Mouse (Mus musculus): ENCODE results near the gene Popdc3.
"Not testable (repeated sequence)": the region's sequence is repeated elsewhere in the genome, so short reads cannot be mapped to it uniquely, and the experiment has no call there.

The Popdc3 gene

DNA sequence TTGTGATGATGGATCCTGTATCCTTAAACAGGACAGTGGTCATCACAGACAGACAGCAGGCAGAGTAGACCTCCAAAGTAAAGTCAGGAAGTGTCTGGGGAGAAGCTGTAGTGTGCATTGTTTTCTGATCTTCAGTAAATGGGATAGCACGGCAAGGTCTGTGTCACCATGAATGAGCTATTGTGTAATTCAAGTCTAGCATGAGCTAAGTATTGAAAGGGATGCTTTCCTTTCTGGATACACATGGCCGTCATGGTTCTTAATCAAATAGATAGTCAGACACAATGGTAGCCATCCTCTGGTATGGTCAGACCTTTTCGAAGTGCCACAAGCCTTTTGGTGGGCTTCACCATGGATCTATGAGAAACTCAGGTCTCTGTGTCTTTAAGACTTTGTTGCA lies 142.4 kb downstream of the Popdc3 start:
- no peak for DNase-seq

DNA sequence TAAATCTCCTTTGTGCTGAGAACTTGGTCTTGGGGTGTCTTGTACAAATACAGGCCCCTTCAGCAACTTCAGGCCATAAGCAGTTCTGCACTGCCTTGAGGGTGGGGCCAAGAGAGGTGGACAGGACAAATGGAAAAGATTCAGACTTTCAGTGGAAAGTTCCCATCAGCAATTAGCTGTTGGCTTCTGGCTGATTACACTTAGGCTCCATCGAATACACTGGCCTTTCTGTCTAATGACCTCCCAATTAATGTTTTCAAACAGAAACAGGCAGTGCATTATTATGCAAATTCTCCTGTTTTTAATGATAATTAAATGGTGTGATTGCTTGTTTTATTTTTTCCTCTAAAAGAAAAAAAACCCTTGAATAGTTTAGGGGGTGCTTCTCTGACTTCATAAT lies 146.3 kb downstream of the Popdc3 start:
- DNase-seq: no peak

DNA sequence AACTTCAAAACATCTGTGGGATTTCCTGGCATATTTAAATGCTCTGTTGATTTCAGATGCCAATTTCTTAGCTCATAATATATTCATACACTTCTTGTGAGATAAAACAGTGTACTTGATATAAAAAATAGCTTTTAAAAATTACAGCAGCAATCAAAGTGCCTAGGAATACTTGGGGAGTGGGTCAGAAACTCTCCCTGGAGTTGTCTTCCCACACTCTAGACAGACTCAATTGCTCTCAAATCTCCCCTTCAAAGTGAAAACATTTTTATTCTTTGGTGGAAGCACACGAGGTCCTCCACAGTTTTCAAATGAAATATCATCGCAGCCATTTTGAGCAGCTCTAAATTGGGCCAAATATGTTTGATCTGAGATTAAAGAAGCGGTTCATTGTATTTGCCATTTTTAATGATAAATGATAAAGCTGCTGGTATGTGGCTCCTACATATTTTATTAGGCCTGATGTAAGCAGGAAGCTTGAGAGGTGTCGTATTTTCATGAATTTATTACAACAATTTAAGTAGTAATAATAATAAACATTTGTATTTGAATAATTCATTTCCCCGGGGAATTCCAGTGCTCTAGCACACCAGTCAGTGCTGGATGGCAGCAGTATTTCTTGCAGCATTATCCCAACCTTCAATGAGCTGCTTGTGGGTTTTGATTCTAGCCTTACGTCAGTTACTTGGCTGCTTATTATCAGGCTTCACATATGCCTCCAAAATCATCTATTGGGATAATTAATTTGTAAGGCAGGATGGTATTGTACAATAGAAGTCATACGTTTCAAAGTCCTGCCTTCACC lies 150.5 kb downstream of the Popdc3 start:
- no peak for DNase-seq

DNA sequence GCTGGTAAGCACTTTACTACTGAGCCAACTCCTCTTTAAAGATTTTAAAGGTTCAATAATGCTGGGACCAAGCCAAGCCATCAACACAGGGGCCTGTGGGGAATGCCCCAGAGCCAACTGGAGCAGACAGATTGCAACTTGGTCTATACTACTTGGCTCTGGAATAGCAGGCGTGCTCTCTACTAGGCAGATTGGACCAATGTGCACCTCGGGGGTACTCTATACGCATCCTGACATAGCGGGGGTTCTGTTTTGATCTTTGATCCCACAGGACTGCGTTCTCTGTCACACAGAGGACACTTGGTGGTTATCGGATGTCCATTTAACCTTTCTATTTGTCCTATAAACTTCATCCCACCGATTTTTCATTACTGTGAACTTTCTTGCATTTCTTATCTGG lies 157.0 kb downstream of the Popdc3 start:
- no peak for DNase-seq

- DNase-seq: peak; percentile 31
Observed at GRCm38 (mm10) chr10:45335434-45336422, 157.8 kb downstream of the Popdc3 start, which contains the start of gene Bves. TSS of gene Bves (plus strand) at chr10:45335772.

- DNase-seq: no peak
Observed at GRCm38 (mm10) chr10:45339106-45339505, 161.2 kb downstream of the Popdc3 start.

DNA sequence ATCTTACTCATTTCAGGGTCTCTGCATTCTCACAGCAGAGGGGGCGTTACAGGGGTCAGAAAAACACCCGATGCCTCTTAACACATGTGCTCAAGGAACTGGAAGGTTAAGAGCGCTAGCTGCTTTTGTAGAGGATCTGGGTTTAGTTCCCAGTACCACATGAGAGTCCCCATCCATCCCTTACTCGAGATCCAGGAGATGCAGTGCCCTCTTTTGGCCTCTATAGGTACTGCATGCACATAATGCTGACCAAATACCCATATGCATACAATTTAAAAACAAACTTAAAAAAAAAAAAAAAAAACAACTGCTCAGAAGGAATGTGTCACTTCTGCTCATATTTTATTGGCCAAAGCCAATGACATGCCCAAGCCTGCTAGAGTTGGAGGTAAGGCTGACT lies 166.5 kb downstream of the Popdc3 start:
- DNase-seq: no peak

GRCm38 (mm10) chr10:45345217-45345616 lies 167.3 kb downstream of the Popdc3 start:
- no peak for DNase-seq

DNA sequence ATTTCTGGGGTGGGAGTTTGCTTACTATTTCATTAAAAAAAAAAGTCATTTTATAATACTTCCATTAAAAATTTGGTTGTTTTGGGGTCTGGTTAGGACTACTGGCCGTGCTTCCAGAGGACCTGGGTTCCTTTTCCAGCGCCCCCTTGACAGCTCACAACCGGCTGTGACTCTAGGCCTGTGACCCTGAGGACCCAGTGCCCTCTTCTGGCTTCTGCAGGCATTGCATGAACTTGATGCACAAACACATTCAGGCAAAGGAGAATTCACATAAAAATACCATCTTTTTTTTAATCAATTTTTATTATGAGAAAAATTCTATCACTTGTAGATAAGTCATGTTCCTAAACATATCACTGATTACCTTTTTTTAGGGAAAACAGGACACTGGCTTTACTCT lies 170.2 kb downstream of the Popdc3 start:
- not testable (repeated sequence) for DNase-seq

DNA sequence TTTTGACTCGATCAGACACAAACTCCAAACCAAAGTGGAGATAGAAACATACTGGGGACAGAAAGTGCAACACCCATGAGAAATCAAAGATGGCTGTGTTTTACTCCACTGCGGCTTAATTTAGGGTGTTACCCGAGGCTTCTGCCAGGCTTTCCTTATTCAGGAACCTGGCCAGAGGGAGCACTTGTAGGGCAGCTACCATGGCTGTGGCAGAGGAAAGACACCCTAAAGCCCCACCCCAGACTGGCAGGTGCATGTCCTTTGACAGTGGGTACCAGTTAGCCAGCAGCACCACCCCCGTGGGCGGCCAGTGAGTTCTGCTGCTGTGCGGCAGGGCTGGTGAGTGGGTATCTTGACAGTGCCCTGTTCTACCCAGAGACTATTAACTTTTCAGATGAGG lies 178.2 kb downstream of the Popdc3 start:
- DNase-seq: no peak

DNA sequence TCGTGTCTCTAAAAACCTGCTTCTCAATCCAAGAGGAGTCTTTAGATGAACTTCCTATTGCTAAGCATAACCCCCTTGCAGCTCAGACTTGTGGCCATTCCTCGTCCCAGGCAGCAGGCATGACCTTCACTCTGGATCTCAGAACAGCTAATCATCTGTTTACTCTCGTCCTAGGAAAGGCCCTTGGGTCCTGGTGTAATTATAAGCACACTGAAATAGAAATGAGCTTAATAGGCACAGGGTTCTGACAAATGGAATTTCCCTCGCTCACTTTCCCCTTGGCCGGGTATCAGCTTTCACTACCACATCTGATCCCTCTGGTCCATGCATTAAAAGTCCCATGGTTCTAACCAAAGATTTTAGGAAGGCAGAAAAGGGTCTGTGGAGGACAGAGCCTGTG lies 185.5 kb downstream of the Popdc3 start:
- DNase-seq: no peak

- DNase-seq: no peak
Observed at GRCm38 (mm10) chr10:45366987-45367705, 189.2 kb downstream of the Popdc3 start.

Measured in right cerebral cortex, postnatal 25 days (tissue).